7 mouse cellular contexts compared by ENCODE assay signal in genomic region chr10:39811507-39811906, GRCm38 (mm10).
DNase-seq lines count a peak whose midpoint lies in the region; ATAC-seq and TF ChIP-seq lines count a peak whose summit lies in the region.

No protein-coding gene starts in this region.

- 67% methylated on average over 3 of the region's 3 CpGs for WGBS in midbrain, embryonic 11.5 days
- 65% methylated on average over 3 of the region's 3 CpGs for whole genome bisulfite sequencing in midbrain, embryonic 13.5 days
- WGBS in thymus, adult 2 months = 77% methylated on average over 3 of the region's 3 CpGs

- peak; percentile 89 for DNase-seq in midbrain, embryonic 11.5 days (ENCODE audit: low spot score, missing footprints)
- DNase-seq in T-cell, adult 2 months (ENCODE audit: low spot score) = peak; percentile 56
- DNase-seq in cerebellum, postnatal 10 days = peak; percentile 61 to 71
- DNase-seq in heart, postnatal 4 days = peak; percentile 56
- peak; percentile 75 for DNase-seq in thymus, adult 2 months

- H3K4me1 ChIP-seq in midbrain, embryonic 11.5 days (ENCODE audit: control insufficient read depth, insufficient read depth, low read length) = no peaks in the 10 kb centered on the region
- H3K4me1 ChIP-seq in midbrain, embryonic 13.5 days (replicated peaks) = no peaks in the 10 kb centered on the region
- H3K4me1 ChIP-seq in thymus, adult 2 months (replicated peaks; ENCODE audit: control insufficient read depth, insufficient read depth, low read length) = no peaks in the 10 kb centered on the region

- H3K4me2 ChIP-seq in midbrain, embryonic 11.5 days = no peak overlapping the region
- H3K4me2 ChIP-seq in midbrain, embryonic 13.5 days (replicated peaks) = no peak overlapping the region

- ATAC-seq in midbrain, embryonic 11.5 days (ENCODE audit: low FRiP score) = no peak
- ATAC-seq in midbrain, embryonic 13.5 days = no peak
- peak; percentile 82 for ATAC-seq in megakaryocyte, adult 5-6 weeks (ENCODE audit: poor library complexity, severe bottlenecking)

- peaks cover 7% of the 10 kb centered on the region; the same call in 1 of the 2 replicates for H3K36me3 ChIP-seq in midbrain, embryonic 11.5 days (ENCODE audit: control insufficient read depth, insufficient read depth, low read length)
- H3K36me3 ChIP-seq in midbrain, embryonic 13.5 days = peaks cover 47% of the 10 kb centered on the region
- peaks cover 30% of the 10 kb centered on the region for H3K36me3 ChIP-seq in thymus, adult 2 months (ENCODE audit: control insufficient read depth, insufficient read depth, low read length)

- no peak overlapping the region for H3K9ac ChIP-seq in midbrain, embryonic 11.5 days (ENCODE audit: low read length)
- H3K9ac ChIP-seq in midbrain, embryonic 13.5 days (replicated peaks) = no peak overlapping the region

- no peak for TF ChIP-seq POLR2A in thymus, adult 2 months (IDR thresholded peaks at IDR 0.05; ENCODE audit: control insufficient read depth, extremely low read depth, insufficient read depth, low read length, poor library complexity)

- no peaks in the 10 kb centered on the region for H3K27me3 ChIP-seq in midbrain, embryonic 11.5 days (ENCODE audit: control insufficient read depth, insufficient read depth, low read length)
- no peaks in the 10 kb centered on the region for H3K27me3 ChIP-seq in midbrain, embryonic 13.5 days
- H3K27me3 ChIP-seq in thymus, adult 2 months (ENCODE audit: control insufficient read depth, insufficient read depth, low read length) = no peaks in the 10 kb centered on the region

- no peaks in the 10 kb centered on the region for H3K9me3 ChIP-seq in midbrain, embryonic 11.5 days (ENCODE audit: control insufficient read depth, low read length)
- no peaks in the 10 kb centered on the region for H3K9me3 ChIP-seq in midbrain, embryonic 13.5 days

- no peak overlapping the region for H3K4me3 ChIP-seq in midbrain, embryonic 11.5 days (ENCODE audit: low read depth, low read length)
- no peak overlapping the region for H3K4me3 ChIP-seq in midbrain, embryonic 13.5 days (replicated peaks)
- no peak overlapping the region for H3K4me3 ChIP-seq in thymus, adult 2 months (ENCODE audit: control insufficient read depth, insufficient read depth, low read length)

- 0 out of 2 replicates have a peak, but pooled peaks have one; percentile 18 for TF ChIP-seq CTCF in thymus, adult 2 months (IDR thresholded peaks at IDR 0.05; ENCODE audit: borderline replicate concordance, control insufficient read depth, extremely low read depth, insufficient read depth, low read length, poor library complexity)

- no peak overlapping the region for H3K27ac ChIP-seq in midbrain, embryonic 11.5 days (ENCODE audit: low read depth, low read length)
- no peak overlapping the region for H3K27ac ChIP-seq in midbrain, embryonic 13.5 days
- H3K27ac ChIP-seq in thymus, adult 2 months (ENCODE audit: control insufficient read depth, insufficient read depth, low read length) = no peak overlapping the region
